Mouse (Mus musculus): ENCODE results near the gene Kif21a. TPM values are rescaled to one million over a fixed set of nuclear protein-coding genes. Genes with fewer than 3 reads are reported as not detected.

The Kif21a gene
- 100 to 1,000 TPM; 121 to 151 (median 127) TPM for total RNA-seq (2022)

- DNase-seq (ENCODE audit: low spot score in 2 of 2), result peak; percentile 56 to 71
Measured at GRCm38 (mm10) chr15:91049496-91050441, at the start of gene Kif21a. Kif21a (minus strand) TSS chr15:91049948.

DNA sequence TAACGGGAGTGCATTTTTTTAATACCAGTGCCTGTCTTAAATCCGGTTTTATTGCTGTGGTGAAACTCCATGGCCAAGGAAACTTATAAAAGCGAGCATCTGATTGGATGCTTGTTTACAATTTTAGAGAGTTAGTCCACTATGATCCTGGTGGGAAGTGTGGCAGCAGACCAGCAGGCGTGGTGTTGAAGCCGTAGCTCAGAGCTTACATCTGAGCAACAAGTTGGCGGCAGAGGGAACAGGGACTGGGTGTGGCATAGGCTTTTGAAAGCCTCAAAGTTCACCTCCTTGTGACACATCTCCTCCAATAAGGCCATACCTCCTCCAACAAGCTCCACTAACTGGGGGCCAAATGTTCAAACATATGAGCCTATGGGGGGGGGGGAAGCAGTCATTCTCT is 46.9 kb upstream of the Kif21a start:
- DNase-seq (ENCODE audit: low spot score in 2 of 2), result no peak

GRCm38 (mm10) chr15:91089427-91089826 is 39.7 kb upstream of the Kif21a start:
- no peak for DNase-seq (ENCODE audit: low spot score in 2 of 2)

DNA sequence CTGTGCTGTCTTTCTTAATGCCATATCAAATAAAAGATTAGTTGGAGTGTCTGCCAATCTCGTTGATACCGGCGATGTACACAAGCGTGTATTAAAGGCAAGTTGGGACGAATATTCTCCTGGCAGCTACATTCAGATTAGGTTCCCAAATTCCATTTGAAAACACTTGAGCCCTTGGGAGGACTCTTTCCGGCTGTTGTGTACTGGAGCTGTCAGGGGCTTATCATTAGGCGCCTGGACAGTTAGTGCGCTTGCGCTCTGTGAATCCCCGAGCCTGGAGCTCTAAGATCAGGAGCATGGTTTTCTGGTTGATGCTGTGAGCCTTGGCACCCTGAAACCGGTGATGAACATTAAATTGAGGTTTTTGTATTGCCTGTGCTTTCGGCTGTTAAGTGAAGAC is 38.3 kb upstream of the Kif21a start:
- no peak for DNase-seq (ENCODE audit: low spot score in 2 of 2)

DNA sequence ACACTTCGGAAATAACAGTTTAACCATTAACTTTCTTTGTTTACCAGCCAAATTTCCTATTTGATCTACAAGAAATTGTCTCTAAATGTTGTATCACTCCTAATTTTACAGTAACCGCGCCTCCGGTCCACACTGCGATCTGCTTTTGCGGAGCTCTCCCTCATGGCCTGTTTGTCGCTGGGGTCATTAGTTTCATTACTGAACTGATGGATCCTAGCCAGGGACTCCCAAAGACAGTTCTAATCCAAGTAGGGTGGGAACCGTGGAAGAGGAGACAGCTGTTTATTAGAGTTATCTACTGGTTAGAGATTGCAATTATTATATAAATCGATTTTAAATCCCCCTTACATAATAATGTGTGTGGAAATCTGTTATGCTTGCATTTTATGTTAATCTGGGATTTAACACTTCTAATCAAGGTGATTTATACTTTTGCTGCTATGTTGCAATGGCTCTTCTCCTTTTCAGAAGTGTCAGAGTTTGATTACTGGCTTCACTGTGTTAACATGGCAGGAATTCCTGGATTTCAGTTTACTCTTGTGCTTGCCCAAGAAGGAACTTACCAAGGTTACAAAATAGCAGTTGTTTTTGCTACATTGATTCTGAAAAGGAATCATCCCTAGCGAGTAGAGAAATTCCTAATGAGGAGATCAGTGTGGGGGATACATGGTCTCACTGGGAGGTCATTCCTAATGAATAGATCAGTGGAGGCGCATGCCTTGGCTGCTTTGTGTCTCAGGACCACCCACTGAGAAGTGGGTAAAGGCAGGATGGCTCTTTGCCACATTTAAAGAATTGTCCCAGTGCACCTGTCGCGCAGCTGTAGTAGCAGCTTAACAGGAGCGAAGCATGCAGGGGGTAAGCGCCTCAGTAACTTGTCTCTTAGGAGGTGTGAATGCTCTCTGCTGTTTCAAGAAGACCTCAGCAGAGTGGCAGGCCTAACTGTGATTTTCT is 28.0 kb upstream of the Kif21a start:
- no peak for DNase-seq (ENCODE audit: low spot score in 2 of 2)

DNA sequence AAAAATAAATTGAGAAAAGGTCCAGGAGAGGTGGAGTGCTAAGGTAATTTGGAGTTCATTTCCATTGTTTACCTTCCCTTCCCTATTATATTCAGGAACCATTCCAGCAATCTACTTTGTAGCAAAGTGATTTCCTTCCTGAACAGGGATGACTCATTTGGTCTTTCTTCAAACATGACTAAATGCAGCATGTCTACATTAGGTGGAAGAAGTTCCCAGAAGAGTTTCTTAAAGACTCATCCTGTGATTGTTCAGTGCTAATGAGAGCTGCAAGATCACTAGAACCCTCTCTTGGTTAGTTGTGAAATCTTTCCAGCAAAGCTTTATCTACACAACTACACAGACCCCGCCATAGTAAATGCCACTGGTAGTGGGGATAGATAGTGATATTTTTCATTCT is 22.7 kb upstream of the Kif21a start:
- DNase-seq (ENCODE audit: low spot score in 2 of 2), result no peak

- no peak for DNase-seq (ENCODE audit: low spot score in 2 of 2)
Measured at GRCm38 (mm10) chr15:91064310-91064826, 14.6 kb upstream of the Kif21a start.

GRCm38 (mm10) chr15:91063845-91064244 is 14.1 kb upstream of the Kif21a start:
- DNase-seq (ENCODE audit: low spot score in 2 of 2), result no peak

- DNase-seq (ENCODE audit: low spot score in 2 of 2), result no peak
Measured at GRCm38 (mm10) chr15:91056866-91057342, 7.2 kb upstream of the Kif21a start.

DNA sequence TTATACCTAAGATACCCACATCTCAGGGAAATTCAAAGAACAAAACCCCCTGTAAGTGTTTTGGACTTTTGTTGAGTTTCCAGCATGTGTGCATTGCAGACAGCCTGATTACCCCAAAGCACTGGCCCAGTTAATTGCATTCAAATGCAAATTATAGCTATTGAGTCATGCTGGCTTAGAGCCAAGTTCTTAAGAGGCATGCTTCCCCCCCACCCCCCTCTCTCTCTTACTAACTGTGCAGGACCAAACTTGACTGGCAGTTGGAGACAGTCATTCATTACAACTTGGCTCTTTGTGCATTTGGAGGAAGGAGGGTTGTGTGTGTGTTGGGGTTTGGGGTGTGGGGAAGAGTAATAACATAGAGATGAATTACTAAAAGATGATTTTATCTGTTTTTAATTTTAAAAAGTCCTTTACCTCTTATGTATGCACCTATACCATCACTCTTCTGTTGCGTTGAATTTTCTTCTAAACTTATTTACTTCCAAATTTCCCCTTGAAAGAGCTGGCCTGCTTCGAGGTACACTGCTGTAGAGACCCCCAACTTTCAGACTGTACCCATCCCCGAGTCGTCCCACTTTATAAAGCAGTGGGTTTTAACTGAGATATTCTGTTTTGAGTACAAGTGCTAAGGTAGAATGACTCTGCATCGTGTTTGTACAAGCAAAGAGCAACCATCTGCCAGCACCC is 6.6 kb upstream of the Kif21a start:
- no peak for DNase-seq (ENCODE audit: low spot score in 2 of 2)

- peak; percentile 28 to 33 for DNase-seq (ENCODE audit: low spot score in 2 of 2)
Measured at GRCm38 (mm10) chr15:91048951-91049495, 725 bp downstream of the Kif21a start.

- DNase-seq (ENCODE audit: low spot score in 2 of 2), result no peak
Measured at GRCm38 (mm10) chr15:91047627-91048026, 2.1 kb downstream of the Kif21a start.

- no peak for DNase-seq (ENCODE audit: low spot score in 2 of 2)
Measured at GRCm38 (mm10) chr15:91046506-91046905, 3.2 kb downstream of the Kif21a start.

- DNase-seq (ENCODE audit: low spot score in 2 of 2), result no peak
Measured at GRCm38 (mm10) chr15:91043263-91043662, 6.5 kb downstream of the Kif21a start.

GRCm38 (mm10) chr15:91038860-91039259 is 10.9 kb downstream of the Kif21a start:
- DNase-seq (ENCODE audit: low spot score in 2 of 2), result no peak

DNA sequence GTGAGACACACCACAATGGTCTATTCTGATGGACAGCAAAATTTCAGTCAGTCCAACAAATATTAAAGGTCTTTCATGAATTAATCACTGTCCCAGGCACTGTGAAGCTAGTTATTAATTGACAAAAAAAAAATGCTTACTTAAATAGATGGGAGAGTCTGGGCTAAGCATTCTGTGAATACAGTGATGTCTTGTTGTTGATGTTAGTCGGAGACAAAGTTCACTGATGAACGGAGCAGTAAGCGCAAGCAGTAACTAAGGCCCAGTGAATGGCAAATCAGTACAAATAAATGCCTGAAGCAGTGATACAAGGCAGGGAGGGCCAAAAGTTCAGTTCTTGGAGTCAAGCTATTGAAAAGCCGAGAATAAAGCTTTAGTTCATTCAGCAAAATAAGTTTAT is 15.7 kb downstream of the Kif21a start:
- no peak for DNase-seq (ENCODE audit: low spot score in 2 of 2)

GRCm38 (mm10) chr15:91033529-91033928 is 16.2 kb downstream of the Kif21a start:
- DNase-seq (ENCODE audit: low spot score in 2 of 2), result no peak

- no peak for DNase-seq (ENCODE audit: low spot score in 2 of 2)
Measured at GRCm38 (mm10) chr15:91028962-91029361, 20.8 kb downstream of the Kif21a start.

DNA sequence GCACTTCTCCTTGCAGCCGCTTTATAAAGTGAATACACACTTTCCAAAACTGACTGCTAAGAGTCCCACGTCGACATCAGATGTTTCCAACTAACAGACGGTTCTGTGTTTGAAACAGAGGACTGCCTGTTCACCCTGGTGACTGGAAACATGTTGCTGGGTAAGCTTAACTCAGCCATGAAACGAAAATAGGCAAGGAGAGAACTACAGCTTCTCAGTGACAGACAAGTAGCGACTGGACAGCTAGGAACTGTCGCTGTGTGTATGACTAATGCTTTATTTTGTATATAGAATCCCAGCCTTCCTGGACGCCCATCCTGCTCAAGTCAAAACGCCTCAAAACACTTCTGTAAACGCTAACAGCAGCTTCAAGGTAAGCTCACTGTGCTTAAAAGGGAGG is 21.3 kb downstream of the Kif21a start:
- DNase-seq (ENCODE audit: low spot score in 2 of 2), result peak in 1 of 2 experiments; percentile 31

- no peak for DNase-seq (ENCODE audit: low spot score in 2 of 2)
Measured at GRCm38 (mm10) chr15:91022276-91022675, 27.5 kb downstream of the Kif21a start.

- DNase-seq (ENCODE audit: low spot score in 2 of 2), result no peak
Measured at GRCm38 (mm10) chr15:91018861-91019187, 30.9 kb downstream of the Kif21a start.
